Mouse (Mus musculus) liver, adult 10 weeks (tissue): ENCODE data around the gene Rfx4. TPM values are rescaled to one million over a fixed set of nuclear protein-coding genes. Genes with fewer than 3 reads are reported as not detected.

Source experiments
- polyA plus RNA-seq: library from polyadenylated mRNA; stranded (reverse); fragments of 350-450 nt; fragmentation: Illumina TruSeq; extraction: RNeasy Lipid Tissue Mini Kit (QIAGEN cat#74804); gene quantifications from one replicate; pipeline ENCODE4 v1.2.3, GENCODE M21; 2014; ENCODE audit warnings: low read depth, low replicate concordance

Gene Rfx4
- polyA plus RNA-seq: 6.7 TPM

DNA sequence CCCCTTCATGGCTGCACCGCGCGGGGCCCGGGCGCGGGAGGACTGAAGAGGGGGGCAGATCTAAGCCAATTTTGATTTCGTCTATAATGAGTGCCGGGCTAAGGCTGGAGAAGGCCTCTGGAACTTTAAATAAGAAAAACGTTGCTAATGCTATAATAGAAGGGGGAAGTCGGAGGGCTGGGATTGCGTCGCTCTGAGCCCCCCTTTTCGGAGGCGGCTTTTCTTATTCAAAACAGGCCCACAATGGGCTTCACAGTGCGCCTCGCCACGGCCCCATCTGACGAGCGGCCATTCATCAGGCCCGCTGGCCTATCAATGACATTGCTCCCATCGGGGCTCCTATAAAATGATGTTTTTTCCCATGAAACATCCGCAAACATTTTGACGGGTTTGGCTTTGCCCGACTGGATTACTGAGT is at the start of gene Rfx4:
TSS of gene Rfx4 (plus strand) at position 277 of the 418 bp plus-strand sequence.

DNA sequence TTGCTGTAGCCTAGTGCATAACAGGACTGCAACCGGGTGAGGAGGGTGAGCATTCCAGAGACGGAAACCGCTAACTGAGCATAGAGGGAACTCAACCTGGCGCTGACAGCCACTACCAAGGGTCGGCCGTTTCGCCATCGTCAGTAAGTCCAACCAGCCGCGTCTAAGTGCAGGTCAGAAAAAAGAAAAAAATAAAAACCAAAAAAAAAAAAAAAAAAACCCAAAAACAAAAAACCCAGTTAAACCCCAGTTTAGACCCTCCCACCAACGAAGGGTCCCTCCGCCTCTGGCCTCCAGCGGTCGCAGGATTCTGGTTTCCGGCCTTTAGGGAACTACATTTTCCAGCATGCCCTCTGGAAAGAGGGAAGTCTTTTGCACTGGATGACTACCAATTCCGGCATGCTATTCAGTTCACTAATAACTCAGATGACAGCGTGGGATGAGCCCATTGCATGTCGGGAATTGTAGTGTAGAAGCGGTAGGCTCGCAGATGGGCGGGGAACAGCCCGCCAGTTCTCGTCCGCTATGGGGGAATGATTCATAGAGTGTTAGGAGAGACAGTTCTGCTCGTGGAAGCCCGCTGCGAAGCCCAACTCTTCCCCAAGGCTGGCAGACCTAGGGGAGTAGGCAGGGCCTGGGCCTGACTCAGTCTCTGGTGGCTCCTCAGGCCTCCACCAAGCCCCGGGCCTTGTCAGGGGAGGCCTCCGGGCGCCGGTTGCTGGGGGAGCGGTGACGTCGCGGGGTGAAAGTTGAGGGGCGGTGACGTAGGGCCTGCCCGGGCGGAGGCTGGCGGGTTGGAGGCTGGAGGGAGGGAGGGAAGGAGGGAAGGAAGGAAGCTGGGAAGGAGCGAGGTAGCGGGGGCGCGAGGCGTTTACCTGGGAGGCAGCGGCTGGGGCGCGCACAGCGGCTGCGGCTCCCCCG is 161.2 kb downstream of the Rfx4 start, which contains the start of gene Ric8b:
TSS of gene Ric8b (plus strand) at position 807 of the 921 bp plus-strand sequence.

Other genes starting within 250 kb of the Rfx4 start
- gene Ckap4, start 222.0 kb upstream of the Rfx4 start, polyA plus RNA-seq: 1.3 TPM
- 22.8 TPM for gene Tcp11l2, start 179.4 kb upstream of the Rfx4 start, polyA plus RNA-seq
- gene Polr3b, start 133.8 kb upstream of the Rfx4 start, polyA plus RNA-seq: 6.6 TPM
- 13.0 TPM for gene Ric8b, start 161.6 kb downstream of the Rfx4 start, polyA plus RNA-seq